Mouse (Mus musculus): ENCODE results near the gene Tspan32.

DNA sequence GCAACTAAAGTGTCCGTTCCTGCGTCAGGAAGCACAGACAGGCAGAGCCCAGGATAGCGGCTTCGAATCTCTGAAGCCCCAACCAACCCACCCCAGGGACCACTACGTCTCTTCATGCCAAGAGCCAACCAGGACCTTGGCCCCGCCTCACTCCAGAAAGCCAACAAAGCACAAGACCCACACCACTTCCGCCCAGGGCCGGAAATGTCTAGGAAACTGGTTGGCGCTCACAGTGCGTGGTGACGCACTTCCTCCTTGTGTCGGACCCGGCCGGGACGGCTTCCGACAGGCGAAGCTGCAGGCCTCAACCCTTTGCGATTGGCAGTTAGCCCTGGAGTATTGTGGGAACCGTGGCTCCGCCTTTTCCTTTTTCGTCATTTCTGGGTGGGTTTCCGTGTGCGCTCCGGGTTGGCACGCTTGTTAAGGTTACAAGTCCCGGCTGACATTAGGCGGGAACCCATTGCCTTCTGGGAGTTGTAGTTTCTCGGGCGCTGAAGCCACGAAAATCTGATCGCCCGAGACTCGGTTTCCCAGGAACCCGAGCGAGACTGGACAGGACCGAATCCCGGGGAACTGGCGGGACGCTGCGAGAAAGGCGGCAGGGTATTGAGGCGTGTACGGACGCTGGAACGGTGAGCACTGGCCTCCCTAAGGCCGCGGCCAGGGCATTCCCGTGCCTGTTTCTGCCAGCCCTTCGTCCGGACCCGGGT, 64.2 kb downstream of the Tspan32 start, which contains the start of gene Tssc4:
- TF ChIP-seq CTCF (IDR thresholded peaks at IDR 0.05), result no peak
- peak; percentile 93 for TF ChIP-seq EP300 (IDR thresholded peaks at IDR 0.05; ENCODE audit: insufficient read depth, low read depth, low read length)
- TF ChIP-seq POLR2A (IDR thresholded peaks at IDR 0.05; ENCODE audit: insufficient read depth, low read depth, low read length), result peak; percentile 74
